Mouse (Mus musculus): ENCODE measurements around the gene Helb. TPM values are rescaled to one million over a fixed set of nuclear protein-coding genes. Genes with fewer than 3 reads are reported as not detected.

Helb gene
- 2.2 and 4.8 TPM in 2 replicates for polyA plus RNA-seq (2014; fragmentation: Nextera tagmentation; extraction: Ambion mirVana)

DNA sequence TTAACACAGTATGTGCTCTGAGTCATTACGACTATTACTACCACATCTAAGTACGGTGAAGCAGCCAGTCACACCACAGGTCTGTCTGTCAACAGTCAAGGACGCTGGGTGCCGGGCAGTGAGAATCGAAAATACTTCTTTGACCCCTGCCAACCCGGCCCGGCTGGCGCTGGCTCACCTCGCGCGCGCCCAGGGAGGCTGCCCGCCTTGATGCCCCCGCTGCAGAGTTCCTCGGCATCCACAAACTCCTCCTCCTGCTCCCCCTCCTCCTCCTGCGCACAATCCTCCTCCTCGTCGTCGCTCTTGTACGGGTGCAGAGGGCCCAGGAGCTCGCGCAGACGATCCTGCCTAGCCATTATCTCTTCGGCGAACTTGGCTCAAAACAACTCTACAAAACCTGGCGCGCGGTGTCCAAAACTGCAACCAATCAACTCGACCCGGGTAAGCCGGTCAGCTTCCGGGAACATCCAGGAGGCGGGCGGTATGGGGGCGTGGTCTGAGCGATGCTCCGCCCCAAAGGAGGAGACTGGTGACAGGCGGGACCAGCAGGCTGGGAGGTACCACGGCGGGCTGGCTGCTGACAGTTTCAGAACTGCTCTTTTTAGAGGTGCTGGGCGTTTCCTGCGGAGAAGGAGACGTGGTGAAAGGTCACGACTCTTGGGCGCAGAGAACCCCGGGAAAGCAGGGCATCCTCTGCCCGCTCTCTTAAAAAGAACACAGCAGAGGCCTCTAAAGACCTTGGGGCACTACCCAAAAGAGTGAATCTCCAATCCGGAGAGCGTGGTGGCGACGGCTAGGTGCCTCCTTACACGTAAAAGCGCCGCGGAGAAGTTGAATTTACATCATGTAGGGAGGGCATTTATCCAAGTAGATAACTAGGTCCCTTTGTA is at the start of gene Helb:
Helb (minus strand) TSS at position 481 of the 890 bp plus-strand sequence.
- Histone ChIP-seq H3K27ac (ENCODE audit: low read depth, low read length) (0 out of 2 replicates have a peak within 1 kb of the TSS, but pooled peaks have one; percentile 38), H3K9me3 (ENCODE audit: control insufficient read depth, low read length) (no peaks in the 10 kb centered on the region), H3K36me3 (ENCODE audit: control insufficient read depth, insufficient read depth, low read length) (no peaks in the 10 kb centered on the region), H3K4me1 (ENCODE audit: control insufficient read depth, insufficient read depth, low read length) (no peaks in the 10 kb centered on the region), H3K9ac (ENCODE audit: low read depth, low read length) (peak within 1 kb of the TSS; percentile 66), H3K4me2 (replicated peaks; ENCODE audit: low read depth, low read length) (peak within 1 kb of the TSS; percentile 79), H3K27me3 (ENCODE audit: control insufficient read depth, insufficient read depth, low read length) (no peaks in the 10 kb centered on the region), H3K4me3 (ENCODE audit: low read length) (peak within 1 kb of the TSS; percentile 77)
- WGBS: under 1% methylated on average over 55 of the region's 55 CpGs
- ATAC-seq (ENCODE audit: low FRiP score, low TSS enrichment): peak; percentile 100

DNA sequence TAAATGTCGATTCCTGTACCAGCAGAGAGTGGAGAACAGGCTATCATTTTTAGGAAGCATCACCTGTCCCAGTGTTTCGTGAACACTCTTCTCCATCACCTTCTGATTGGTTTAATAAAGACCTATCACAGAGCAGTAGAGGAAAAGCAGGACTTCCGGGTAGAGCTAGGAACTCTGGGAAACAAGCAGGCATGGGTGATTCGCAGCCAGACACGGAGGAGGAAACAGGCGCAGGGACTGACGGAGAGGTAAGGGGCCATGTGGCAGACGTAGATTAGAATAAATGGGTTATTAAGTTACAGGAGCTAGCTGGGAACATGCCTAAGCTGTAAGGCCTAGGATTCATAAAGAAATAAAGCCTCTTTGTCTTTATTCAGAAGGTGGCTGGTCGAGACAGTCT is 47.7 kb upstream of the Helb start:
- Histone ChIP-seq H3K9ac (ENCODE audit: low read depth, low read length) (no peak overlapping the region), H3K4me3 (ENCODE audit: low read length) (no peak overlapping the region), H3K4me1 (ENCODE audit: control insufficient read depth, insufficient read depth, low read length) (no peaks in the 10 kb centered on the region), H3K9me3 (ENCODE audit: control insufficient read depth, low read length) (no peaks in the 10 kb centered on the region), H3K36me3 (ENCODE audit: control insufficient read depth, insufficient read depth, low read length) (no peaks in the 10 kb centered on the region), H3K4me2 (replicated peaks; ENCODE audit: low read depth, low read length) (no peak overlapping the region), H3K27me3 (ENCODE audit: control insufficient read depth, insufficient read depth, low read length) (no peaks in the 10 kb centered on the region), H3K27ac (ENCODE audit: low read depth, low read length) (no peak overlapping the region)
- ATAC-seq (ENCODE audit: low FRiP score, low TSS enrichment): no peak
- WGBS: 77% methylated on average over 9 of the region's 9 CpGs

DNA sequence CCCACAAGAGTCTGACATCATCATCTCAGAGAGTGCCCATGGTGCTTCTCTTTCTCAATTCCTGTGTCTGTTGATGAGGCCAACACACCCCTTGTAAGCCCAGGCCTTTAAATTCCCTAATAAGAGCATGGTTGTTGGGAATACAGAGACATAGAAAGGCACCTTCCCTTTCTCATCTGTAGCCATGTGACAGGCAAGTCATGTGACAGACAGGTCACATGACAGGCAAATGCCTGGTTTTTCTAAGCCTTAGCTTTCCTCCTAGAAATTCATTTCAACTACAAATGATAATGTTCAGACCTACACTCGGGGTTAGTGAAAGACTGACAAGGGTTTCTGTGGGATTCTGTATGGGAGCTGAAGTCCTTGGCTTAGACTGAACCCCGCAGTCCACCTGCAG is 41.1 kb upstream of the Helb start:
- no peak overlapping the region for H3K4me3 ChIP-seq (ENCODE audit: low read length)
- H3K9ac ChIP-seq (ENCODE audit: low read depth, low read length): no peak overlapping the region
- no peak for ATAC-seq (ENCODE audit: low FRiP score, low TSS enrichment)
- 96% methylated on average over 2 of the region's 2 CpGs for WGBS
- H3K9me3 ChIP-seq (ENCODE audit: control insufficient read depth, low read length): peaks cover 3% of the 10 kb centered on the region; the same call in 1 of the 2 replicates
- H3K36me3 ChIP-seq (ENCODE audit: control insufficient read depth, insufficient read depth, low read length): no peaks in the 10 kb centered on the region
- no peaks in the 10 kb centered on the region for H3K27me3 ChIP-seq (ENCODE audit: control insufficient read depth, insufficient read depth, low read length)
- H3K4me2 ChIP-seq (replicated peaks; ENCODE audit: low read depth, low read length): no peak overlapping the region
- no peak overlapping the region for H3K27ac ChIP-seq (ENCODE audit: low read depth, low read length)
- H3K4me1 ChIP-seq (ENCODE audit: control insufficient read depth, insufficient read depth, low read length): no peaks in the 10 kb centered on the region

DNA sequence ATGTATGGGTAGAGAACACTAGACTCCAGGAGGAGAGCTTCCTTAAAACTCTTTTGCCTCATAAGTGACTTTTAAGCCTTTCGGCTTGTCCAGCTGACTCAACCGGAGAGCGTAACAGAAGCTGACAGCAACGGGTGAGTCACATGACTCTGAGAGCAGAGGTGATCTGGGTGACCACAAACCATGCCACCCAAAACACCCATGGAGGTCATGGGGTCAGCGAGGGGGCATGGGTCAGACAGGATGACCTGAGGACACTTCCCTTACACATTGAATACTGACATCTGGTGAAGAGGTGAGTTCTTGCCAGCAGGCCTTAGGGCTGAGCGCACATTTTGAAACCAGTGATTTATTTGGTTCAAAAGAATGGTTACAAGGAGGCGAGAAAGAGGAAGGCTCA is 38.9 kb upstream of the Helb start:
- H3K4me2 ChIP-seq (replicated peaks; ENCODE audit: low read depth, low read length): no peak overlapping the region
- H3K4me1 ChIP-seq (ENCODE audit: control insufficient read depth, insufficient read depth, low read length): no peaks in the 10 kb centered on the region
- no peak for ATAC-seq (ENCODE audit: low FRiP score, low TSS enrichment)
- H3K27me3 ChIP-seq (ENCODE audit: control insufficient read depth, insufficient read depth, low read length): no peaks in the 10 kb centered on the region
- peaks cover 3% of the 10 kb centered on the region; the same call in 1 of the 2 replicates for H3K9me3 ChIP-seq (ENCODE audit: control insufficient read depth, low read length)
- no peak overlapping the region for H3K4me3 ChIP-seq (ENCODE audit: low read length)
- 81% methylated on average over 7 of the region's 7 CpGs for WGBS
- H3K27ac ChIP-seq (ENCODE audit: low read depth, low read length): no peak overlapping the region
- H3K36me3 ChIP-seq (ENCODE audit: control insufficient read depth, insufficient read depth, low read length): no peaks in the 10 kb centered on the region
- no peak overlapping the region for H3K9ac ChIP-seq (ENCODE audit: low read depth, low read length)

DNA sequence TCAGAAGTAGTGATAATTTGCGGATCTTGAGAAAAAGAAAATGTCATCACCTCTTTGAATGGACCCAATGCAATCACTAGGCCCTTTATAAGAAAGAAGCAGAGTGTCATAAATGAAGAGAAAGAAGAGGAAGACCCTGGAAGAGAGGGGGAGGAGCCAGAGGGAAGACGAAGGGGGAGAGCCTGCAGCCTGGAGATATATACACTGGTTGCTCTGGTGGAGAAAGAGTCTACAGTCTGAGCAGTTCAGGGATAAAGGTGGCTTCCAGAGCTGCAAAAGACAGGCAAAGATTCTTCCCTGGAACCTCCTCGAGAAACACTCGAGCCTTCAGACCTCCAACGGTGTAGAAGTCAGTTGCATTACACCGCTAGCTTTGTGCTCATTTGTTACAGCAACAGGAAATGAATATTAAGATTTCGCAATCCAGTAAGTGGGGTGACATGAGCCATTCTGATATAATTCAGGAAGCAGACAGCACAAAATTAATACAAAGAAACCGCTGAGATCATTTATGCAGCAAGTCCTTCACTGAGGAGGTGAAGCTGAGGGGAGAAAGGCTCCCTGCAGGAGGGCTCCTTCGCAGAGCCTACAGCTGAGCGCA is 28.2 kb upstream of the Helb start:
- H3K27me3 ChIP-seq (ENCODE audit: control insufficient read depth, insufficient read depth, low read length): no peaks in the 10 kb centered on the region
- no peak overlapping the region for H3K27ac ChIP-seq (ENCODE audit: low read depth, low read length)
- H3K4me3 ChIP-seq (ENCODE audit: low read length): no peak overlapping the region
- no peak overlapping the region for H3K9ac ChIP-seq (ENCODE audit: low read depth, low read length)
- peaks cover 14% of the 10 kb centered on the region for H3K9me3 ChIP-seq (ENCODE audit: control insufficient read depth, low read length)
- no peaks in the 10 kb centered on the region for H3K36me3 ChIP-seq (ENCODE audit: control insufficient read depth, insufficient read depth, low read length)
- H3K4me1 ChIP-seq (ENCODE audit: control insufficient read depth, insufficient read depth, low read length): no peaks in the 10 kb centered on the region
- H3K4me2 ChIP-seq (replicated peaks; ENCODE audit: low read depth, low read length): no peak overlapping the region
- ATAC-seq (ENCODE audit: low FRiP score, low TSS enrichment): no peak
- WGBS: 74% methylated on average over 10 of the region's 10 CpGs

DNA sequence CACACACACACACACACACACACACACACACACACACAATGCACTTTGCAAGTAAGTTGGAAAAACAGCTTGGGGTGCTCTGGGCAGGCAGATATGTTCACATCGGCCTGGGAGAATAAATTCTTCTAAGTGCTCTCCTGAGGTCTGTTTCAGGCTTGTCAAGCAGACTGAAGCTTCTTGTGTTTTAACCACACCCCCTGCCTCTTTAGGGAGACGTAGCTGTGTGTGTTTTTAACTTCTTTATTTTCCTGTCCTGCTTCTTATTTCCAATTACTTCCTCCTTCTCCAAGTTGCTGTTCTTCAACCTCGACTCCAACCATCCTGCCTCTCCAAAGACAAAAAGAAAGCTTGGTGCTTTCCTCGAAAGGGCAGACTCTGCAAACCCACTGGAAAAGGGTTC is 27.4 kb upstream of the Helb start:
- no peak for ATAC-seq (ENCODE audit: low FRiP score, low TSS enrichment)
- no peak overlapping the region for H3K4me3 ChIP-seq (ENCODE audit: low read length)
- no peaks in the 10 kb centered on the region for H3K27me3 ChIP-seq (ENCODE audit: control insufficient read depth, insufficient read depth, low read length)
- H3K4me1 ChIP-seq (ENCODE audit: control insufficient read depth, insufficient read depth, low read length): no peaks in the 10 kb centered on the region
- no peak overlapping the region for H3K9ac ChIP-seq (ENCODE audit: low read depth, low read length)
- H3K27ac ChIP-seq (ENCODE audit: low read depth, low read length): no peak overlapping the region
- WGBS: 57% methylated on average over 4 of the region's 4 CpGs
- peaks cover 11% of the 10 kb centered on the region for H3K9me3 ChIP-seq (ENCODE audit: control insufficient read depth, low read length)
- H3K36me3 ChIP-seq (ENCODE audit: control insufficient read depth, insufficient read depth, low read length): no peaks in the 10 kb centered on the region
- H3K4me2 ChIP-seq (replicated peaks; ENCODE audit: low read depth, low read length): no peak overlapping the region

DNA sequence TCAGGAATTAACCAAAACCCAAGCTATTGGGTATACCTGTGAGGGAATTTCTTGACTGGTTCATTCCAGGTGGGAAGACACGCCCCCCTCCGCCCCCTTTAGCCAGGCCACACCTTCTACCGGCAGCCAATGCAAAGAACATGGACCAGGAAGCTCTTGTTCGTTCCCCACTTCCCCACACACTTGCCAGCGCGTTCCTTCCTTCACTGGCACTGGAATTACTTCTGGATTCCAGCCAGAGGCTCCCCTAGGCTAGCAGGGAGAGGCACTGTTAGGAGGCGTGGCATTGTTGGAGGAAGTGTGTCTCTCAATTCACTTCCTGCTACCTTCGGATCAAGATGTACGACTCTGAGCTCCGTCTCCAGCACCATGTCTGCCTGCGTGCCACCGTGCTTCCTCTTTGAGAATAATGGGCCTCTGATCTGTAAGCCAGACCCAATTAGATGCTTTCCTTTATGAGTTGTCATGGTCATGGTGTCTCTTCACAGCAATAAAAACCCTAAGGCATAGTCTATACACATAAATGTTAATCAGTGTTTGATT is 23.3 kb upstream of the Helb start:
- H3K4me2 ChIP-seq (replicated peaks; ENCODE audit: low read depth, low read length): no peak overlapping the region
- H3K4me1 ChIP-seq (ENCODE audit: control insufficient read depth, insufficient read depth, low read length): no peaks in the 10 kb centered on the region
- no peaks in the 10 kb centered on the region for H3K36me3 ChIP-seq (ENCODE audit: control insufficient read depth, insufficient read depth, low read length)
- H3K9ac ChIP-seq (ENCODE audit: low read depth, low read length): no peak overlapping the region
- H3K4me3 ChIP-seq (ENCODE audit: low read length): no peak overlapping the region
- H3K27me3 ChIP-seq (ENCODE audit: control insufficient read depth, insufficient read depth, low read length): no peaks in the 10 kb centered on the region
- ATAC-seq (ENCODE audit: low FRiP score, low TSS enrichment): no peak
- 83% methylated on average over 12 of the region's 12 CpGs for WGBS
- H3K9me3 ChIP-seq (ENCODE audit: control insufficient read depth, low read length): no peaks in the 10 kb centered on the region
- no peak overlapping the region for H3K27ac ChIP-seq (ENCODE audit: low read depth, low read length)

DNA sequence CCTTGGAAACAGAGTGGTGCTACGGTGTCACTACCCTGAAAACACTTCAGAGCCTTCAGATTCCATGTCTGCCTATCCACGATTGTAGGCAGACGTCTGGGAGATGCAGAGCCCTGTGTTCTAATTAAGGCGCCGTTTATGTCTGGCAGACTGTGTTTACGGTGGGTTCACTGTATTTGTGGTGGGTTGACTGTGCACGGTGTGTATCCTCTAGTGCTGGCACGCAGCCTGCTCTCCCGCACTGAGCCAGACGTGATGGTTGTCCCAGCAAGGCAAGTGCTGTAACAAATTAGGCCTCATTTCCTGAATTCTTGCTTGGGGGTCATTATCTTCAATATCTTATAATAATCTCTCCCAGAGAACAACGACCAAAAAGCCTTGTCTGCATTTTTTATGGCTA is 20.9 kb upstream of the Helb start:
- Histone ChIP-seq H3K4me1 (ENCODE audit: control insufficient read depth, insufficient read depth, low read length) (no peaks in the 10 kb centered on the region), H3K36me3 (ENCODE audit: control insufficient read depth, insufficient read depth, low read length) (no peaks in the 10 kb centered on the region), H3K4me3 (ENCODE audit: low read length) (no peak overlapping the region), H3K27ac (ENCODE audit: low read depth, low read length) (no peak overlapping the region), H3K27me3 (ENCODE audit: control insufficient read depth, insufficient read depth, low read length) (no peaks in the 10 kb centered on the region), H3K4me2 (replicated peaks; ENCODE audit: low read depth, low read length) (no peak overlapping the region), H3K9ac (ENCODE audit: low read depth, low read length) (no peak overlapping the region), H3K9me3 (ENCODE audit: control insufficient read depth, low read length) (no peaks in the 10 kb centered on the region)
- WGBS: 56% methylated on average over 11 of the region's 11 CpGs
- no peak for ATAC-seq (ENCODE audit: low FRiP score, low TSS enrichment)

DNA sequence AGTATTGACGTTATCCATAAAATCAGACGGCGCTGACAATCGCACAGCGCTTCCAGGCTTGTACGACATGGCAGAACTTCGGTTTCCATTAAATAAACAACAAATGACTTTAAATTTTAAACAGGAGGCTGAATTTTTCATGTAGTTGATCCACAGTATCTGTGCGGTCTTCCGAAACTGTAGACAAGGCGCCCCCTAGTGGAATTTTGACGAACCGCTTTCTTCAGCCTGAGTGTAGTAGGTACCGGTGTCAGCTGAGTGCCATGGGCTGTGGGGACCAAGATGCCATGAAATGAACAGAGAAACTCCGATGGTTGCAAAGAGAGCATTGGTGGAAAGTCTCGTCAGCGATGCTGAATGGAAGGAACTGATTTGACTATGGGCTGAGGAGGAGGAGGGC is 17.8 kb upstream of the Helb start:
- no peak for ATAC-seq (ENCODE audit: low FRiP score, low TSS enrichment)
- no peaks in the 10 kb centered on the region for H3K9me3 ChIP-seq (ENCODE audit: control insufficient read depth, low read length)
- H3K4me3 ChIP-seq (ENCODE audit: low read length): no peak overlapping the region
- no peaks in the 10 kb centered on the region for H3K36me3 ChIP-seq (ENCODE audit: control insufficient read depth, insufficient read depth, low read length)
- no peak overlapping the region for H3K27ac ChIP-seq (ENCODE audit: low read depth, low read length)
- no peaks in the 10 kb centered on the region for H3K4me1 ChIP-seq (ENCODE audit: control insufficient read depth, insufficient read depth, low read length)
- H3K27me3 ChIP-seq (ENCODE audit: control insufficient read depth, insufficient read depth, low read length): no peaks in the 10 kb centered on the region
- WGBS: 71% methylated on average over 16 of the region's 16 CpGs
- no peak overlapping the region for H3K9ac ChIP-seq (ENCODE audit: low read depth, low read length)
- H3K4me2 ChIP-seq (replicated peaks; ENCODE audit: low read depth, low read length): no peak overlapping the region
